ENCODE assay signal across 8 mouse cellular contexts in genomic region chr19:45014335-45014971, GRCm38 (mm10). TPM values are rescaled to one million over a fixed set of nuclear protein-coding genes. Genes with fewer than 3 reads are reported as not detected.
DNase-seq lines count a peak whose midpoint lies in the region; ATAC-seq lines count a peak whose summit lies in the region.

Gene Lzts2, plus strand, starts transcription at chr19:45014414.

- DNase-seq in thymus, postnatal 25 days = peak; percentile 24
- DNase-seq in thymus, adult 18-20 months = no peak
- DNase-seq in kidney, postnatal 4 days = peak; percentile 52 to 65
- DNase-seq in lung, postnatal 10 days = peak; percentile 46
- no peak for DNase-seq in T-cell, adult 2 months (ENCODE audit: low spot score)
- no peak for DNase-seq in right cerebral cortex, postnatal 10 days (ENCODE audit: low spot score in 2 of 2)

- peak within 1 kb of the TSS; percentile 71 for H3K4me3 ChIP-seq in embryonic facial prominence, embryonic 13.5 days
- peak within 1 kb of the TSS; percentile 79 for H3K4me3 ChIP-seq in heart, embryonic 16.5 days (ENCODE audit: low read length)

- peak within 1 kb of the TSS; percentile 94 for H3K4me2 ChIP-seq in embryonic facial prominence, embryonic 13.5 days
- peak within 1 kb of the TSS; percentile 96 for H3K4me2 ChIP-seq in heart, embryonic 16.5 days (ENCODE audit: low read depth, low read length)

- ATAC-seq in embryonic facial prominence, embryonic 13.5 days (ENCODE audit: insufficient number of reproducible peaks, insufficient read depth, low FRiP score, low TSS enrichment, low read depth) = no peak
- no peak for ATAC-seq in heart, embryonic 16.5 days (replicated peaks; ENCODE audit: extremely low read depth, insufficient read depth, low FRiP score)

- peak within 1 kb of the TSS; percentile 99 for H3K27ac ChIP-seq in embryonic facial prominence, embryonic 13.5 days
- H3K27ac ChIP-seq in heart, embryonic 16.5 days (ENCODE audit: low read length) = peak within 1 kb of the TSS; percentile 100

- H3K9ac ChIP-seq in embryonic facial prominence, embryonic 13.5 days = peak within 1 kb of the TSS; percentile 77
- H3K9ac ChIP-seq in heart, embryonic 16.5 days (ENCODE audit: low read length) = peak within 1 kb of the TSS; percentile 95

- peaks cover 54% of the 10 kb centered on the region for H3K4me1 ChIP-seq in embryonic facial prominence, embryonic 13.5 days
- peaks cover 33% of the 10 kb centered on the region for H3K4me1 ChIP-seq in heart, embryonic 16.5 days (ENCODE audit: control insufficient read depth, insufficient read depth, low read length)

- peaks cover 28% of the 10 kb centered on the region for H3K36me3 ChIP-seq in embryonic facial prominence, embryonic 13.5 days
- peaks cover 15% of the 10 kb centered on the region for H3K36me3 ChIP-seq in heart, embryonic 16.5 days (ENCODE audit: control insufficient read depth, insufficient read depth)

- 3% methylated on average over 10 of the region's 10 CpGs for WGBS in embryonic facial prominence, embryonic 13.5 days
- 10% methylated on average over 10 of the region's 10 CpGs for WGBS in heart, embryonic 16.5 days

- no peaks in the 10 kb centered on the region for H3K9me3 ChIP-seq in embryonic facial prominence, embryonic 13.5 days
- no peaks in the 10 kb centered on the region for H3K9me3 ChIP-seq in heart, embryonic 16.5 days (replicated peaks; ENCODE audit: control insufficient read depth, low read length)

- H3K27me3 ChIP-seq in embryonic facial prominence, embryonic 13.5 days = no peaks in the 10 kb centered on the region
- H3K27me3 ChIP-seq in heart, embryonic 16.5 days (ENCODE audit: control insufficient read depth, insufficient read depth, low read length) = no peaks in the 10 kb centered on the region

RNA-seq across cellular contexts. Expression of gene Lzts2, which starts in this region (rescaled TPM):
- 64.6 and 73.3 TPM in 2 replicates for polyA plus RNA-seq in embryonic facial prominence, embryonic 13.5 days (2015; fragmentation: Nextera tagmentation; extraction: Ambion mirVana)
- polyA plus RNA-seq in heart, embryonic 16.5 days (2015; fragmentation: Nextera tagmentation; extraction: Ambion mirVana) = 38.0 and 45.8 TPM in 2 replicates

Comparison
In these comparisons a context has a peak if more than half of its experiments do, and no peak if none do; other contexts are left out.
1. DNase-seq: peak in thymus, postnatal 25 days (single experiment), kidney, postnatal 4 days (2 of 2) and lung, postnatal 10 days (single experiment); none in thymus, adult 18-20 months (0 of 2), T-cell, adult 2 months (single experiment) and right cerebral cortex, postnatal 10 days (0 of 2).